Mouse (Mus musculus): Measurements from ENCODE around the gene Jtb. TPM values are rescaled to one million over a fixed set of nuclear protein-coding genes. Genes with fewer than 3 reads are reported as not detected.

Jtb gene
- polyA plus RNA-seq, 1 experiment from 2014 or later, result 89.4 TPM

GRCm38 (mm10) chr3:90268190-90268589 lies 36.8 kb downstream of the Jtb start:
- peaks cover 27% of the 10 kb centered on the region for H3K4me1 ChIP-seq
- no peak overlapping the region for H3K27ac ChIP-seq
- DNase-seq (ENCODE audit: extremely low spot score, low spot score), result no peak
- H3K27me3 ChIP-seq (ENCODE audit: poor library complexity, severe bottlenecking), result no peaks in the 10 kb centered on the region
- 96% methylated on average over 11 of the region's 11 CpGs for WGBS
- no peak overlapping the region for H3K4me3 ChIP-seq
- H3K36me3 ChIP-seq (replicated peaks), result peaks cover 66% of the 10 kb centered on the region
- no peaks in the 10 kb centered on the region for H3K9me3 ChIP-seq

DNA sequence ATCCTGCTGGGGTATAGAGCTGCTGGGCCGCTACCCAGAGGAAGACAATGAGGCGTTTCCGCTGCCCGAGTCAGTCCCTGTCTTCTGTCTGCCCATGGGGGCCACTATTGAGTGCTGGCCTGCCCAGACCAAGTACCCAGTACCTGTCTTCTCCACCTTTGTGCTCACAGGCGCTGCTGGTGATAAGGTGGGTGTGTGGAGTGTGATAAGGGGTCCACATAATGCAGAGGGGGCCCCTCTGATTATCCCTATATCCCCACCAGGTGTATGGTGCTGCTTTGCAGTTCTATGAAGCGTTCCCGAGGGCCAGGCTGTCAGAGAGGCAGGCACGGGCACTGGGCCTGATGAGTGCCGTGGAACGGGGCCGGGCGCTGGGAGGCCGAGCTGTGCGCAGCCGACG lies 37.6 kb downstream of the Jtb start:
- peaks cover 68% of the 10 kb centered on the region for H3K36me3 ChIP-seq (replicated peaks)
- no peaks in the 10 kb centered on the region for H3K9me3 ChIP-seq
- DNase-seq (ENCODE audit: extremely low spot score, low spot score), result no peak
- H3K4me3 ChIP-seq, result no peak overlapping the region
- H3K27ac ChIP-seq, result no peak overlapping the region
- H3K4me1 ChIP-seq, result peaks cover 27% of the 10 kb centered on the region
- H3K27me3 ChIP-seq (ENCODE audit: poor library complexity, severe bottlenecking), result no peaks in the 10 kb centered on the region
- WGBS, result 90% methylated on average over 16 of the region's 16 CpGs

DNA sequence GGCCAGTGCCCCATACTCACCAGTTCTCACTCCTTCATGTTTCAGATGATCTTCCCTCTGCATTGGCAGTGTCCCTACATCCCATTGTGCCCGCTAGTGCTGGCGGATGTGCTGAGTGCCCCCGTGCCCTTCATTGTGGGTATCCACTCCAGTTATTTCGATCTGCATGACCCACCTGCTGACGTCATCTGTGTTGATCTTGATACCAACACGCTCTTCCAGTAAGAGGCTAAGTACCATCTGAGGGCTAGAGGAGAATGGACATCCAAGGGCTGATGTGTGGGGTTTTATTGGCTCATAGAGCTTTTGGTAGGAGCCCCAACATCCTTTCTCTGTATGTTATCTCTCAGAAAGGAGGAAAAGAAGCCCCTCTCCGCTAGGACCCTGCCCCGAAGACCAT lies 39.4 kb downstream of the Jtb start:
- 95% methylated on average over 8 of the region's 8 CpGs for WGBS
- Histone ChIP-seq H3K4me1 (peaks cover 15% of the 10 kb centered on the region), H3K9me3 (no peaks in the 10 kb centered on the region), H3K4me3 (no peak overlapping the region), H3K27ac (no peak overlapping the region), H3K36me3 (replicated peaks) (peaks cover 80% of the 10 kb centered on the region), H3K27me3 (ENCODE audit: poor library complexity, severe bottlenecking) (no peaks in the 10 kb centered on the region)
- no peak for DNase-seq (ENCODE audit: extremely low spot score, low spot score)

DNA sequence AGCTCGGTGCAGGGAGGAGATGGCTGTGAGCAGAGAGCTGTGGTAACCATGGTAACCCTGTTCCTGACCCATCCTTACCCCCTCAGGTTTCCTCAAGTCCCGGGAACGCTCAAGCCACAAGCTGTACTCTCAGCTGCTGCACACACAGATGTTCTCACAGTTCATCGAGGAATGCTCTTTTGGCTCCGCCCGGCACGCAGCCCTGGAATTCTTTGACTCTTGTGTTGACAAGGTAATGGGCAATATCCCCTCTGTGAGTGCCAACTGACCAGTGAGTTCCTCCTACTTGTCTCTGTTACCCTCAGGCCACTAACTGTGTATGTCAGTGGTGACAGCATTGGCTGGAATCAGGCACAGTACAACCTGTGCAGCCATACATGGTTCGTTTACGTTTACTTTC lies 40.8 kb downstream of the Jtb start:
- Histone ChIP-seq H3K4me1 (peaks cover 7% of the 10 kb centered on the region), H3K36me3 (replicated peaks) (peaks cover 94% of the 10 kb centered on the region), H3K27me3 (ENCODE audit: poor library complexity, severe bottlenecking) (no peaks in the 10 kb centered on the region), H3K27ac (no peak overlapping the region), H3K9me3 (no peaks in the 10 kb centered on the region), H3K4me3 (no peak overlapping the region)
- no peak for DNase-seq (ENCODE audit: extremely low spot score, low spot score)
- 82% methylated on average over 9 of the region's 9 CpGs for WGBS

GRCm38 (mm10) chr3:90273855-90274254 lies 42.5 kb downstream of the Jtb start:
- H3K36me3 ChIP-seq (replicated peaks), result peaks cover 94% of the 10 kb centered on the region
- no peak overlapping the region for H3K4me3 ChIP-seq
- 94% methylated on average over 22 of the region's 22 CpGs for WGBS
- no peak for DNase-seq (ENCODE audit: extremely low spot score, low spot score)
- no peaks in the 10 kb centered on the region for H3K9me3 ChIP-seq
- peaks cover 5% of the 10 kb centered on the region; the same call in 1 of the 2 replicates for H3K4me1 ChIP-seq
- no peak overlapping the region for H3K27ac ChIP-seq
- H3K27me3 ChIP-seq (ENCODE audit: poor library complexity, severe bottlenecking), result no peaks in the 10 kb centered on the region

DNA sequence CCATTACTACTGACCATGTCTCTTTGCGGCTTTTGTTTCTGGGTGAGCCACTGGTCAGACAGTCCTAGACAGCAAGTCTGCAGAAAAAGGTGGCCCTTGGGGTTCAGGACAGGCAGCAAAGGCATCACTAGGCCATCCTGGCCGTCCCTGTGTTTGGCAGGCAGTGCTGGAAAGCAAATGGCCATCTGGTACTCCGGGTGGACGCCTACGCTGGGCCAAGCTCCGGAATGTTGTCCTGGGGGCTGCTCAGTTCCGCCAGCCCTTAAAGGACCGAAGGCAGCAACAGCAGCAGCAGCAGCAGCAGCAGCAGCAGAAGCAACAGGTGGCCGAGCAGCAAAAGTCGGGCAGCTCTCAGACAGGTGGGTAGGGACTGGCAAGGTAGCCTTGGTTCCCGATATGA lies 43.9 kb downstream of the Jtb start:
- H3K4me3 ChIP-seq, result no peak overlapping the region
- H3K27me3 ChIP-seq (ENCODE audit: poor library complexity, severe bottlenecking), result no peaks in the 10 kb centered on the region
- H3K4me1 ChIP-seq, result peaks cover 5% of the 10 kb centered on the region; the same call in 1 of the 2 replicates
- peaks cover 98% of the 10 kb centered on the region for H3K36me3 ChIP-seq (replicated peaks)
- no peaks in the 10 kb centered on the region for H3K9me3 ChIP-seq
- no peak for DNase-seq (ENCODE audit: extremely low spot score, low spot score)
- no peak overlapping the region for H3K27ac ChIP-seq
- WGBS, result 93% methylated on average over 11 of the region's 11 CpGs

DNA sequence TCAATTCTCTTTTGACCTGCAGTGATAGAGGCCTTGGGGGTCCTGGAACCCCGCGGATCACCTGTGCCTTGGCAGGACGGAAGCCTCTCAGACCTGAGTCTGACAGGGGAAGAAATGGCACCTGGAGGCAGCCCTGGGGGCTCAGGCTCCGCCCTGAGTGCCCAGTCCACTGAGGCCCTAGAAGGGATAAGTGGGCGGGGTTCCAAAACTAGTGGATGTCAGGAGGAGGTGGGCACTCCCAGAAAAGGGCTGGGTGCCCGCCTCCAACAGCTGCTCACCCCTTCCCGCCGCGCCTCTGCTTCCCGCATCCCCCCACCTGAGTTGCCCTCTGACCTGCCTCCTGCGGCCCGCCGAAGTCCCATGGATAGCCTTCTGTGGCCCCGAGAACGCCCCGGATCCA lies 45.5 kb downstream of the Jtb start:
- H3K4me3 ChIP-seq, result no peak overlapping the region
- 42% methylated on average over 16 of the region's 16 CpGs for WGBS
- H3K4me1 ChIP-seq, result peaks cover 5% of the 10 kb centered on the region; the same call in 1 of the 2 replicates
- no peaks in the 10 kb centered on the region for H3K27me3 ChIP-seq (ENCODE audit: poor library complexity, severe bottlenecking)
- DNase-seq (ENCODE audit: extremely low spot score, low spot score), result no peak
- H3K36me3 ChIP-seq (replicated peaks), result peaks cover 94% of the 10 kb centered on the region
- H3K9me3 ChIP-seq, result no peaks in the 10 kb centered on the region
- 0 out of 2 replicates have a peak overlapping the region, but pooled peaks have one; percentile 25 for H3K27ac ChIP-seq

- no peak for DNase-seq (ENCODE audit: extremely low spot score, low spot score)
- whole genome bisulfite sequencing, result 95% methylated on average over 9 of the region's 9 CpGs
- peaks cover 5% of the 10 kb centered on the region; the same call in 1 of the 2 replicates for H3K4me1 ChIP-seq
- no peaks in the 10 kb centered on the region for H3K27me3 ChIP-seq (ENCODE audit: poor library complexity, severe bottlenecking)
- peaks cover 85% of the 10 kb centered on the region for H3K36me3 ChIP-seq (replicated peaks)
- no peaks in the 10 kb centered on the region for H3K9me3 ChIP-seq
- H3K4me3 ChIP-seq, result no peak overlapping the region
- no peak overlapping the region for H3K27ac ChIP-seq
Observed at GRCm38 (mm10) chr3:90277793-90278192, 46.4 kb downstream of the Jtb start.

DNA sequence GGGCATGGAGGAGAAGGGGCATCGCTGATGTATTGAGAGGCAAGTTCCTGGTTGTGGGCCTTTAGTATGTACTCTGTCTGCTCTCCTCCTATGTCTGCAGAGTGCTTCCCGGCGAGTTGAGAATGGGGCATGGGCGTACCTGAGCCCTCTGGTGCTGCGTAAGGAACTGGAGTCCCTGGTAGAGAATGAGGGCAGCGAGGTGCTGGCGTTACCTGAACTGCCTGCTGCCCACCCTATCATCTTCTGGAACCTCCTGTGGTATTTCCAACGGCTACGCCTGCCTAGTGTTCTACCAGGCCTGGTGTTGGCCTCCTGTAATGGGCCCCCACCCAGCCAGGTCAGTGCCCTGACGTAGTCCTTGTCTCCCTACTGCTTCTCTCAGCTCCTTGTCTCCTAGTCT lies 46.8 kb downstream of the Jtb start:
- 95% methylated on average over 10 of the region's 10 CpGs for WGBS
- no peak for DNase-seq (ENCODE audit: extremely low spot score, low spot score)
- Histone ChIP-seq H3K4me3 (no peak overlapping the region), H3K27me3 (ENCODE audit: poor library complexity, severe bottlenecking) (no peaks in the 10 kb centered on the region), H3K27ac (no peak overlapping the region), H3K4me1 (peaks cover 5% of the 10 kb centered on the region; the same call in 1 of the 2 replicates), H3K9me3 (no peaks in the 10 kb centered on the region), H3K36me3 (replicated peaks) (peaks cover 82% of the 10 kb centered on the region)

- H3K4me1 ChIP-seq, result peaks cover 5% of the 10 kb centered on the region; the same call in 1 of the 2 replicates
- no peak overlapping the region for H3K27ac ChIP-seq
- no peaks in the 10 kb centered on the region for H3K27me3 ChIP-seq (ENCODE audit: poor library complexity, severe bottlenecking)
- peaks cover 72% of the 10 kb centered on the region for H3K36me3 ChIP-seq (replicated peaks)
- no peaks in the 10 kb centered on the region for H3K9me3 ChIP-seq
- 89% methylated on average over 9 of the region's 9 CpGs for WGBS
- no peak for DNase-seq (ENCODE audit: extremely low spot score, low spot score)
- no peak overlapping the region for H3K4me3 ChIP-seq
Observed at GRCm38 (mm10) chr3:90279216-90279615, 47.8 kb downstream of the Jtb start.

- no peaks in the 10 kb centered on the region for H3K27me3 ChIP-seq (ENCODE audit: poor library complexity, severe bottlenecking)
- peaks cover 5% of the 10 kb centered on the region; the same call in 1 of the 2 replicates for H3K4me1 ChIP-seq
- no peak overlapping the region for H3K27ac ChIP-seq
- WGBS, result 93% methylated on average over 7 of the region's 7 CpGs
- peaks cover 67% of the 10 kb centered on the region for H3K36me3 ChIP-seq (replicated peaks)
- H3K4me3 ChIP-seq, result no peak overlapping the region
- DNase-seq (ENCODE audit: extremely low spot score, low spot score), result no peak
- no peaks in the 10 kb centered on the region for H3K9me3 ChIP-seq
Observed at GRCm38 (mm10) chr3:90279743-90280142, 48.3 kb downstream of the Jtb start.

GRCm38 (mm10) chr3:90280708-90281107 lies 49.3 kb downstream of the Jtb start:
- 88% methylated on average over 9 of the region's 9 CpGs for WGBS
- Histone ChIP-seq H3K9me3 (no peaks in the 10 kb centered on the region), H3K4me1 (peaks cover 5% of the 10 kb centered on the region; the same call in 1 of the 2 replicates), H3K36me3 (replicated peaks) (peaks cover 58% of the 10 kb centered on the region), H3K4me3 (no peak overlapping the region), H3K27me3 (ENCODE audit: poor library complexity, severe bottlenecking) (no peaks in the 10 kb centered on the region), H3K27ac (no peak overlapping the region)
- no peak for DNase-seq (ENCODE audit: extremely low spot score, low spot score)

GRCm38 (mm10) chr3:90284150-90284549 lies 52.8 kb downstream of the Jtb start:
- Histone ChIP-seq H3K9me3 (no peaks in the 10 kb centered on the region), H3K27me3 (ENCODE audit: poor library complexity, severe bottlenecking) (no peaks in the 10 kb centered on the region), H3K36me3 (replicated peaks) (peaks cover 23% of the 10 kb centered on the region), H3K4me1 (no peaks in the 10 kb centered on the region), H3K27ac (no peak overlapping the region), H3K4me3 (no peak overlapping the region)
- no peak for DNase-seq (ENCODE audit: extremely low spot score, low spot score)
- 94% methylated on average over 2 of the region's 2 CpGs for WGBS

Data from forebrain, embryonic 10.5 days (tissue).